Mouse (Mus musculus) lung, postnatal 4 days (tissue): ENCODE results near the gene Klhdc7b.

Experiments used
- DNase-seq, 2 experiments: peaks; one replicate each; pipeline ENCODE4 v3.0.0; 2021

The Klhdc7b gene

GRCm38 (mm10) chr15:89384617-89385016, at the start of gene Klhdc7b:
TSS of gene Klhdc7b (plus strand) at chr15:89384917.
- DNase-seq, result no peak

- DNase-seq, result no peak
Measured at GRCm38 (mm10) chr15:89336422-89336821, 48.3 kb upstream of the Klhdc7b start.

- no peak for DNase-seq
Measured at GRCm38 (mm10) chr15:89339696-89340095, 45.0 kb upstream of the Klhdc7b start.

- no peak for DNase-seq
Measured at GRCm38 (mm10) chr15:89340136-89340535, 44.6 kb upstream of the Klhdc7b start.

GRCm38 (mm10) chr15:89341678-89342077, 43.0 kb upstream of the Klhdc7b start:
- no peak for DNase-seq

GRCm38 (mm10) chr15:89343325-89343724, 41.4 kb upstream of the Klhdc7b start:
- no peak for DNase-seq

- peak in 1 of 2 experiments; percentile 23 for DNase-seq
Measured at GRCm38 (mm10) chr15:89350447-89350846, 34.3 kb upstream of the Klhdc7b start.

GRCm38 (mm10) chr15:89351302-89351701, 33.4 kb upstream of the Klhdc7b start:
- no peak for DNase-seq

- DNase-seq, result no peak
Measured at GRCm38 (mm10) chr15:89352054-89352453, 32.7 kb upstream of the Klhdc7b start.

GRCm38 (mm10) chr15:89352795-89353194, 31.9 kb upstream of the Klhdc7b start:
- no peak for DNase-seq

- DNase-seq, result no peak
Measured at GRCm38 (mm10) chr15:89353837-89354236, 30.9 kb upstream of the Klhdc7b start.

GRCm38 (mm10) chr15:89354455-89354854, 30.3 kb upstream of the Klhdc7b start:
- DNase-seq, result no peak

GRCm38 (mm10) chr15:89355241-89356187, 29.2 kb upstream of the Klhdc7b start, which contains the start of the genes Lmf2 and Ncaph2:
TSS of gene Lmf2 (minus strand) at chr15:89355659.
TSS of gene Ncaph2 (plus strand) at chr15:89355719.
- DNase-seq, result peak; percentile 96

GRCm38 (mm10) chr15:89356372-89356771, 28.3 kb upstream of the Klhdc7b start:
- peak; percentile 87 to 90 for DNase-seq

- DNase-seq, result no peak
Measured at GRCm38 (mm10) chr15:89358784-89359183, 25.9 kb upstream of the Klhdc7b start.

- DNase-seq, result peak in 1 of 2 experiments; percentile 38
Measured at GRCm38 (mm10) chr15:89363051-89363450, 21.7 kb upstream of the Klhdc7b start.

- no peak for DNase-seq
Measured at GRCm38 (mm10) chr15:89365141-89365551, 19.6 kb upstream of the Klhdc7b start.

- peak in 1 of 2 experiments; percentile 28 for DNase-seq
Measured at GRCm38 (mm10) chr15:89372068-89372467, 12.6 kb upstream of the Klhdc7b start.

GRCm38 (mm10) chr15:89372536-89372935, 12.2 kb upstream of the Klhdc7b start:
- peak in 1 of 2 experiments; percentile 12 for DNase-seq

GRCm38 (mm10) chr15:89373027-89373761, 11.5 kb upstream of the Klhdc7b start:
- DNase-seq, result peak; percentile 89 to 91

- peak; percentile 92 to 95 for DNase-seq
Measured at GRCm38 (mm10) chr15:89373762-89374248, 10.9 kb upstream of the Klhdc7b start, which contains the start of gene Sco2. TSS of gene Sco2 (minus strand) at chr15:89373846.

- DNase-seq, result no peak
Measured at GRCm38 (mm10) chr15:89374340-89374739, 10.4 kb upstream of the Klhdc7b start.
